Mouse (Mus musculus): ENCODE measurements around the gene Lag3. TPM values are rescaled to one million over a fixed set of nuclear protein-coding genes. Genes with fewer than 3 reads are reported as not detected.

Lag3 gene
- not detected for polyA plus RNA-seq (2014; fragmentation: Illumina TruSeq; extraction: RNeasy Lipid Tissue Mini Kit (QIAGEN cat#74804); ENCODE audit: low replicate concordance)

GRCm38 (mm10) chr6:124911533-124912218 is at the start of gene Lag3:
Lag3 (minus strand) TSS chr6:124911705.

GRCm38 (mm10) chr6:124930754-124931524 is 19.4 kb upstream of the Lag3 start, which contains the start of gene Mlf2:
Mlf2 (plus strand) TSS chr6:124931386.

GRCm38 (mm10) chr6:124919695-124920317 is 8.3 kb upstream of the Lag3 start, which contains the start of gene Ptms:
Ptms (minus strand) TSS chr6:124920103.

GRCm38 (mm10) chr6:124887986-124888385 is 23.5 kb downstream of the Lag3 start, which contains the start of gene Cd4:
Cd4 (minus strand) TSS chr6:124888221.

GRCm38 (mm10) chr6:124863658-124864298 is 47.7 kb downstream of the Lag3 start, which contains the start of gene Gpr162:
Gpr162 (minus strand) TSS chr6:124863983.

GRCm38 (mm10) chr6:124856916-124857839 is 54.3 kb downstream of the Lag3 start, which contains the start of gene P3h3:
P3h3 (minus strand) TSS chr6:124857752.

Other genes with a start within 250 kb of the Lag3 start
- gene Lpcat3, start 248.7 kb downstream of the Lag3 start, polyA plus RNA-seq (2014; fragmentation: Illumina TruSeq; extraction: RNeasy Lipid Tissue Mini Kit (QIAGEN cat#74804); ENCODE audit: low replicate concordance), result 128 TPM
- gene Emg1, start 199.5 kb downstream of the Lag3 start, polyA plus RNA-seq (2014; fragmentation: Illumina TruSeq; extraction: RNeasy Lipid Tissue Mini Kit (QIAGEN cat#74804); ENCODE audit: low replicate concordance), result 8.9 TPM
- 27.4 TPM for gene Phb2, start 199.4 kb downstream of the Lag3 start, polyA plus RNA-seq (2014; fragmentation: Illumina TruSeq; extraction: RNeasy Lipid Tissue Mini Kit (QIAGEN cat#74804); ENCODE audit: low replicate concordance)
- gene Ptpn6, start 173.0 kb downstream of the Lag3 start, polyA plus RNA-seq (2014; fragmentation: Illumina TruSeq; extraction: RNeasy Lipid Tissue Mini Kit (QIAGEN cat#74804); ENCODE audit: low replicate concordance), result 0.89 TPM
- gene Grcc10, start 170.3 kb downstream of the Lag3 start, polyA plus RNA-seq (2014; fragmentation: Illumina TruSeq; extraction: RNeasy Lipid Tissue Mini Kit (QIAGEN cat#74804); ENCODE audit: low replicate concordance), result 1.6 TPM
- gene Gm45234, start 155.7 kb downstream of the Lag3 start, polyA plus RNA-seq (2014; fragmentation: Illumina TruSeq; extraction: RNeasy Lipid Tissue Mini Kit (QIAGEN cat#74804); ENCODE audit: low replicate concordance), result not detected
- gene Atn1, start 155.2 kb downstream of the Lag3 start, polyA plus RNA-seq (2014; fragmentation: Illumina TruSeq; extraction: RNeasy Lipid Tissue Mini Kit (QIAGEN cat#74804); ENCODE audit: low replicate concordance), result 0.41 TPM
- gene Eno2, start 142.0 kb downstream of the Lag3 start, polyA plus RNA-seq (2014; fragmentation: Illumina TruSeq; extraction: RNeasy Lipid Tissue Mini Kit (QIAGEN cat#74804); ENCODE audit: low replicate concordance), result 0.41 TPM
- not detected for gene Lrrc23, start 132.0 kb downstream of the Lag3 start, polyA plus RNA-seq (2014; fragmentation: Illumina TruSeq; extraction: RNeasy Lipid Tissue Mini Kit (QIAGEN cat#74804); ENCODE audit: low replicate concordance)
- gene Spsb2, start 103.0 kb downstream of the Lag3 start, polyA plus RNA-seq (2014; fragmentation: Illumina TruSeq; extraction: RNeasy Lipid Tissue Mini Kit (QIAGEN cat#74804); ENCODE audit: low replicate concordance), result not detected
- gene Tpi1, start 97.4 kb downstream of the Lag3 start, polyA plus RNA-seq (2014; fragmentation: Illumina TruSeq; extraction: RNeasy Lipid Tissue Mini Kit (QIAGEN cat#74804); ENCODE audit: low replicate concordance), result 27.8 TPM
- 12.5 TPM for gene Usp5, start 82.2 kb downstream of the Lag3 start, polyA plus RNA-seq (2014; fragmentation: Illumina TruSeq; extraction: RNeasy Lipid Tissue Mini Kit (QIAGEN cat#74804); ENCODE audit: low replicate concordance)
- gene Cdca3, start 82.2 kb downstream of the Lag3 start, polyA plus RNA-seq (2014; fragmentation: Illumina TruSeq; extraction: RNeasy Lipid Tissue Mini Kit (QIAGEN cat#74804); ENCODE audit: low replicate concordance), result 6.3 TPM
- not detected for gene Gnb3, start 71.4 kb downstream of the Lag3 start, polyA plus RNA-seq (2014; fragmentation: Illumina TruSeq; extraction: RNeasy Lipid Tissue Mini Kit (QIAGEN cat#74804); ENCODE audit: low replicate concordance)
- not detected for gene P3h3, start 54.0 kb downstream of the Lag3 start, polyA plus RNA-seq (2014; fragmentation: Illumina TruSeq; extraction: RNeasy Lipid Tissue Mini Kit (QIAGEN cat#74804); ENCODE audit: low replicate concordance)
- gene Gpr162, start 47.7 kb downstream of the Lag3 start, polyA plus RNA-seq (2014; fragmentation: Illumina TruSeq; extraction: RNeasy Lipid Tissue Mini Kit (QIAGEN cat#74804); ENCODE audit: low replicate concordance), result not detected
- 2.6 TPM for gene Cd4, start 23.5 kb downstream of the Lag3 start, polyA plus RNA-seq (2014; fragmentation: Illumina TruSeq; extraction: RNeasy Lipid Tissue Mini Kit (QIAGEN cat#74804); ENCODE audit: low replicate concordance)
- 75.4 TPM for gene Ptms, start 8.4 kb upstream of the Lag3 start, polyA plus RNA-seq (2014; fragmentation: Illumina TruSeq; extraction: RNeasy Lipid Tissue Mini Kit (QIAGEN cat#74804); ENCODE audit: low replicate concordance)
- gene Mlf2, start 19.7 kb upstream of the Lag3 start, polyA plus RNA-seq (2014; fragmentation: Illumina TruSeq; extraction: RNeasy Lipid Tissue Mini Kit (QIAGEN cat#74804); ENCODE audit: low replicate concordance), result 12.7 TPM
- gene Cops7a, start 53.8 kb upstream of the Lag3 start, polyA plus RNA-seq (2014; fragmentation: Illumina TruSeq; extraction: RNeasy Lipid Tissue Mini Kit (QIAGEN cat#74804); ENCODE audit: low replicate concordance), result 17.0 TPM
- gene Pianp, start 85.0 kb upstream of the Lag3 start, polyA plus RNA-seq (2014; fragmentation: Illumina TruSeq; extraction: RNeasy Lipid Tissue Mini Kit (QIAGEN cat#74804); ENCODE audit: low replicate concordance), result 0.33 TPM
- 12.7 TPM for gene Zfp384, start 97.4 kb upstream of the Lag3 start, polyA plus RNA-seq (2014; fragmentation: Illumina TruSeq; extraction: RNeasy Lipid Tissue Mini Kit (QIAGEN cat#74804); ENCODE audit: low replicate concordance)
- 18.8 TPM for gene Ing4, start 128.1 kb upstream of the Lag3 start, polyA plus RNA-seq (2014; fragmentation: Illumina TruSeq; extraction: RNeasy Lipid Tissue Mini Kit (QIAGEN cat#74804); ENCODE audit: low replicate concordance)
- gene Acrbp, start 138.0 kb upstream of the Lag3 start, polyA plus RNA-seq (2014; fragmentation: Illumina TruSeq; extraction: RNeasy Lipid Tissue Mini Kit (QIAGEN cat#74804); ENCODE audit: low replicate concordance), result 2.5 TPM
- 1.6 TPM for gene Lpar5, start 156.2 kb upstream of the Lag3 start, polyA plus RNA-seq (2014; fragmentation: Illumina TruSeq; extraction: RNeasy Lipid Tissue Mini Kit (QIAGEN cat#74804); ENCODE audit: low replicate concordance)
- gene Chd4, start 184.3 kb upstream of the Lag3 start, polyA plus RNA-seq (2014; fragmentation: Illumina TruSeq; extraction: RNeasy Lipid Tissue Mini Kit (QIAGEN cat#74804); ENCODE audit: low replicate concordance), result 31.1 TPM
- gene Nop2, start 220.2 kb upstream of the Lag3 start, polyA plus RNA-seq (2014; fragmentation: Illumina TruSeq; extraction: RNeasy Lipid Tissue Mini Kit (QIAGEN cat#74804); ENCODE audit: low replicate concordance), result 0.33 TPM
- gene Iffo1, start 233.5 kb upstream of the Lag3 start, polyA plus RNA-seq (2014; fragmentation: Illumina TruSeq; extraction: RNeasy Lipid Tissue Mini Kit (QIAGEN cat#74804); ENCODE audit: low replicate concordance), result 0.59 TPM